Mouse (Mus musculus) heart, postnatal 0 days (tissue): Measurements from ENCODE around the gene Lmf1. TPM values are rescaled to one million over a fixed set of nuclear protein-coding genes. Genes with fewer than 3 reads are reported as not detected.

ENCODE experiments used
- ATAC-seq: fragments of 200-750 bp; cut with Nextera tagmentation; 2 replicates; pipeline ENCODE4 v1.8.0; 2017; ENCODE audit warnings: low read depth, moderate number of reproducible peaks, moderate library complexity; ENCODE audit not compliant: insufficient read depth
- DNase-seq: peaks from one replicate; pipeline ENCODE4 v3.0.0-alpha.2; 2016; ENCODE audit warnings: low spot score
- H3K27ac ChIP-seq: fragments of 300-500 bp; sonication (generic); 2 replicates; pipeline ENCODE4 v1.5.1; 2014; ENCODE audit warnings: low read depth, mild to moderate bottlenecking
- H3K27me3 ChIP-seq: fragments of 300-500 bp; sonication (generic); 2 replicates; pipeline ENCODE4 v1.6.1; 2014; ENCODE audit warnings: low read length, mixed read lengths; ENCODE audit not compliant: control insufficient read depth, insufficient read depth
- H3K36me3 ChIP-seq: fragments of 300-500 bp; sonication (generic); replicated peaks from 2 replicates; pipeline ENCODE4 v1.6.1; 2014; ENCODE audit warnings: low read length, mixed read lengths; ENCODE audit not compliant: control insufficient read depth, insufficient read depth
- H3K4me1 ChIP-seq: fragments of 300-500 bp; sonication (generic); 2 replicates; pipeline ENCODE4 v1.6.1; 2014; ENCODE audit warnings: antibody characterized with exemption; ENCODE audit not compliant: control insufficient read depth, insufficient read depth
- H3K4me2 ChIP-seq: fragments of 300-500 bp; sonication (generic); 2 replicates; pipeline ENCODE4 v1.6.1; 2014; ENCODE audit warnings: low read depth, mild to moderate bottlenecking, low read length, moderate library complexity
- H3K4me3 ChIP-seq: fragments of 300-500 bp; sonication (generic); 2 replicates; pipeline ENCODE4 v1.5.1; 2014; ENCODE audit warnings: low read depth, low read length
- H3K9ac ChIP-seq: fragments of 300-500 bp; sonication (generic); replicated peaks from 2 replicates; pipeline ENCODE4 v1.6.1; 2014; ENCODE audit warnings: low read depth, low read length, mixed read lengths
- H3K9me3 ChIP-seq: fragments of 300-500 bp; sonication (generic); replicated peaks from 2 replicates; pipeline ENCODE4 v1.6.1; 2016; ENCODE audit warnings: low read length; ENCODE audit not compliant: control insufficient read depth
- CTCF ChIP-seq: IDR thresholded peaks from 2 replicates; pipeline ENCODE4 v1.5.1; 2016; ENCODE audit warnings: antibody characterized with exemption, control low read depth, low read depth
- EP300 ChIP-seq: IDR thresholded peaks from 2 replicates; pipeline ENCODE4 v1.6.1; 2016; ENCODE audit warnings: antibody characterized with exemption, low read depth
- WGBS: fragments of 180-500 bp; shearing (Covaris S2); extraction: QIAGEN DNeasy Blood & Tissue Kit; methylation state at CpG from one replicate; pipeline ENCODE4 v1.1.7; 2014; 5-methylcytosine and 5-hydroxymethylcytosine counted together
- polyA plus RNA-seq: library from polyadenylated mRNA; unstranded; fragments of >200 nt; fragmentation: Nextera tagmentation; extraction: Ambion mirVana; gene quantifications from 2 replicates; pipeline ENCODE4 v1.2.1, GENCODE M21; 2015
- total RNA-seq: library from RNA; depleted of rRNA; stranded (reverse); fragments of >200 nt; gene quantifications from 2 replicates; pipeline ENCODE4 v1.2.3, GENCODE M21; 2014; ENCODE audit warnings: low replicate concordance

Gene Lmf1
- total and polyA plus RNA-seq, 2 experiments from 2014 or later = 30.6 to 44.9 TPM

DNA sequence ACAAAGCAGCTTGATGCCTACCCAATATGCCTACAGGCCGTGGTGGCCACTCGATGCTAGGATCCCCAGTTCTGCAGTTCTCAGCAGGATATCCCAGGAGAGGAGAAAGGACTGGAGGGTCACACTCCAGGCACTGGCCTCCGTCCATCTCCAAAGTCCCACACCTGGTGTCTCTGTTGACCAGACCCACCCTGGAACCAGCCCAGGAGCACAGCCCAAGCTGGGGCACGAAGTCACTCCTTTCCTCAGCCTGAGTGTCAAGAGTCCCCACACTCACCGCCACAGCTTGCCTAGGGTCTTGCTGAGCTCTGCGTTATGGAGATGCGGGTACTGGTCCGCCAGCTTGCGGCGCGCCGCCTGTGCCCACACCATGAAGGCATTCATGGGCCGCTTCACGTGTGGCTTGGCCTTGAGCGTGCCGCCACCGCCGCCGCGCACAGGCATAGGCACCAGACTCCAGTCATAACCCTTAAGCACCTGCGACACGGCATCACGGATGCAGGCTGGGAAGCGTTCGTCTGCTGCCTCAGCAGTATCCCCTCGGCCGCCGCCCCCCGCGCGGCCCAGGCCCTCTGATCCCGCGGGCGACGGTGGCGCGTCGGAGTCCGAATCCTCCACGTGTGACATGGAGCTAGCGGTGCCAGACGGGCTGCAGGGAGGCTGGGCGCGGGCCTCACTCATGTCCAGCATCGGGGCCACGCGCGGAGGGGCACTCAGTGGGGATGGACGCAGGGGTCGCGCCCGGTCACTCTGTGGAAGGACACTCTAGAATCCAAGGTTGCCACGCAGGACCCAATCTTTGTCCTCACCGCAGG lies 8.8 kb upstream of the Lmf1 start:
- peak overlapping the region; percentile 89 for H3K4me2 ChIP-seq
- WGBS = 8% methylated on average over 54 of the region's 54 CpGs
- peaks cover 16% of the 10 kb centered on the region for H3K4me1 ChIP-seq
- no peak overlapping the region for H3K27ac ChIP-seq
- peak overlapping the region; percentile 45 for H3K4me3 ChIP-seq
- ATAC-seq = peak; percentile 4; the same call in 1 of the 2 replicates
- H3K9ac ChIP-seq = 0 out of 2 replicates have a peak overlapping the region, but pooled peaks have one; percentile 10
- TF ChIP-seq EP300 = no peak
- no peak for TF ChIP-seq CTCF
- DNase-seq = no peak
- no peaks in the 10 kb centered on the region for H3K9me3 ChIP-seq
- H3K36me3 ChIP-seq = no peaks in the 10 kb centered on the region
- peaks cover 40% of the 10 kb centered on the region for H3K27me3 ChIP-seq

DNA sequence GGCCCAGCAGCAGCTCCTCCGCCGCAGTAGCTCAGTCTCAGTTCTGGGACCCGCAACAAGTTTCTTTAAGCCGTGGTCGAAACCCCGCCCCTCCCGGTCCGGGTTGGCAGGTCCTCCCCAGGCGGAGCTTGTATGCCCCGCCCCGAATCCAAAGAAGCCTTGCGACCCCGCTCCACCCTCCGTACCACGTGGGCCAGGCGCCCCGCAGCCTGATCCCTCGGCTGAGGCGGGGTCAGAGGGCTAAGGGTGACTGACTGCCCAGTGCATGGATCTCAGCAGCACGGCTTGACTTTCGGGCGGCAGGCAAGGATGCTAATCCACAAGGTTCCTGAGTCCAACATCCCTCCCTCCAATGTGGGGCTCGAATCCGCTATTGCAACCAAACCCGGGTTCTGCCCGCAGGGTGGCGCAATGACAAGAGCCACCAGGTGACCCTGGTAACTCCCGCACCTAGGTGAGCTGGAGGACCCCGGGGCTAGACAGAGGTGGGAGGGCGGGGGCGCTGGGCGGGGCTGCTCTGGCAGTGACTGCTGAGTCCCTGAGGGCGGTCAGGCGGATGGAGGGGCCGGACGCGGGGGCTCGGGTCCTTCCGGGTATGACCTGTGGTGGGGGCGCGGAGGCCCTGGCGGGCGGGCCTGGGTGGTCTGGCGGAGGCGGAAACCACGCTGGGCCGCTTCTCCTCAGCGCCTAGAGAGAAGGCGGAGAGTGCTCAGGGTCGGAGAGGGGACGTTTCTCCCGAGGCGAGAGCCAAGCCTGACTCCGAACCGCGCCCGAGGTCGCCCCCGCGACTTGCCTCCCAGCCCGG lies 8.0 kb upstream of the Lmf1 start, which contains the start of gene Sox8:
Sox8 (minus strand) TSS at position 39 of the 805 bp plus-strand sequence.
- peak within 1 kb of the TSS; percentile 45 for H3K4me3 ChIP-seq
- H3K9ac ChIP-seq = peak within 1 kb of the TSS; percentile 32; the same call in 1 of the 2 replicates
- TF ChIP-seq CTCF (no peak), EP300 (no peak)
- no peak within 1 kb of the TSS for H3K27ac ChIP-seq
- H3K36me3 ChIP-seq = no peaks in the 10 kb centered on the region
- H3K9me3 ChIP-seq = no peaks in the 10 kb centered on the region
- DNase-seq (no peak), ATAC-seq (peak; percentile 65)
- peak within 1 kb of the TSS; percentile 89 for H3K4me2 ChIP-seq
- WGBS = 2% methylated on average over 54 of the region's 61 CpGs
- peaks cover 40% of the 10 kb centered on the region for H3K27me3 ChIP-seq
- peaks cover 20% of the 10 kb centered on the region for H3K4me1 ChIP-seq

DNA sequence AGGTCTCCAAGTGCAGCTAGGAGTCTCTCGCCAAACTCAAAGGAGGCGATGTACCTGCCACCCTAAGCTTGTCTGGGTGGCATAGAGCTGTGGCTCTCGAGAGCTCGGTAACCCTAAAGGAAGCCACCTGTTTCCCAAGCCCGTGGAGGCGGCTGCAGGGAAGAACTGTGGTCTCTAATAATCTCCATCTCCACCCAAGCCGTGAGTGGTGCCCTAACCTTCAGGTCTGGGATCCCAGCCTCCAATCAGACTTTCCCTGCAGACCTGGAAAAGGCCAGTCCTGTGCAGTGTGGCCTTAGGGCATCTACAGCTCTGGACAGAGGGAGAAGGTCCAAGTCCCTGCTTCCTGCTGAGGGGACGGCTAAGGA lies 7.4 kb upstream of the Lmf1 start:
- peaks cover 40% of the 10 kb centered on the region for H3K27me3 ChIP-seq
- ATAC-seq = no peak
- peaks cover 22% of the 10 kb centered on the region for H3K4me1 ChIP-seq

DNA sequence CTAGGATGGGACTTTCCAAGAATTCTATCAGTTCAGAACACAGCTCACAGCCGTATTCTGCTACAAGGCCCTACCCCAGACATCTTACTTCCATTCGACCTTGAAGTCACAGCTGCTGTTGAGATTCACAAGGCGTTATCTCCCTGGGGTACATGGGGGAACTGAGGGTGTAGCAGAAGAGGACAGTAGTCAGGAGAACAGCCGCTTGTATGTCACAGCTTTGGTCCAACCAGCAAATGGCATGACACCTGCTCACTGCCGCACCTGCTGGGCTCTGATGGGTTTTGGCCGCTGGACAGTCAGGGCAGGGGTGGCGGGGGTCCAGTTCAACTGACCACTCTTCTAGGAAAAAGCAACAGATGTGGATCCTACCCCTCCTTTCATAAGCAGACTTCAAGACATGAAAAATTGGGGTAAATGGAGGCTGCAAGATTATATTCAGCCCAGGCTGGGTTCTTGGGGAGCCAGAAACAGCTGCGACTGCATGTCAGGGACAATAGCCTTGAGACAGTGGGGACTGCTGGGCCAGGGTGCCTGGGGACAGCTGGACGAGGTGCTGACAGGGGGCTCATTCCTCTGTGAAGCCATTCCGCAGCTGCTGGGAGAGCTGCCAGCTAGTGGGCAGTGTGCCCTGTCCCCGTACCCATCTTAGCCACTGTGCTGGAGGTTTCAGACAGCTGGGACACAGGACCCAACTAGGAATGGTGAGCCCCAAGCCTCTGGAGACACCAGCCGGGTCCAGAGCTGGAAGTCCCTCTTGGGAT lies 3.5 kb upstream of the Lmf1 start:
- Histone ChIP-seq H3K27me3 (peaks cover 6% of the 10 kb centered on the region), H3K9me3 (no peaks in the 10 kb centered on the region), H3K27ac (peak overlapping the region; percentile 62), H3K4me2 (no peak overlapping the region), H3K4me3 (no peak overlapping the region), H3K9ac (no peak overlapping the region), H3K36me3 (no peaks in the 10 kb centered on the region), H3K4me1 (peaks cover 33% of the 10 kb centered on the region)
- WGBS = 35% methylated on average over 12 of the region's 12 CpGs
- ATAC-seq (peak; percentile 76), DNase-seq (peak; percentile 87)
- TF ChIP-seq CTCF (no peak), EP300 (peak; percentile 44; the same call in 1 of the 2 replicates)

More for the DNA sequence above, 7.4 kb upstream of the Lmf1 start:
- TF ChIP-seq EP300 = no peak
- no peak for TF ChIP-seq CTCF
- Histone ChIP-seq H3K4me2 (peak overlapping the region; percentile 89), H3K9me3 (no peaks in the 10 kb centered on the region), H3K27ac (no peak overlapping the region), H3K36me3 (no peaks in the 10 kb centered on the region), H3K9ac (no peak overlapping the region), H3K4me3 (peak overlapping the region; percentile 45)
- WGBS = 17% methylated on average over 8 of the region's 8 CpGs
- no peak for DNase-seq

DNA sequence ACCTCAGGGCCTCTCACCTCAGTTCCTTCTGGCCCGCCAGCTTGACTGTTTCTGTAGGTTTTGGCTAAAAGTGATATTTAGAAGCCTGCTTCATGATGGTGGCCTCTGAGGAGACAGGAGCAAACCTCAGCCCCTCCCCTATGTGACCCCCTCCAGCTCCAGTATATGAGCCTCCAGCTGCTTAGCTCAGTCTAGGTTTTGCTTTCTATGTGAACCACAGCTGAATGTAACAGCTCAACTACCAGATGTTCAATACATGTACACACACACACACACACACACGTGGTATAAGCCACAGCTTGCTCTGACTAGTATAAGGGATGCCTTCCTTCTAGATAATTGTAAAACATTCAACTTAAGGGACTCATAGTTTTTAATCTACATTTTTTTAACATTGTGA lies 2.9 kb upstream of the Lmf1 start:
- Histone ChIP-seq H3K36me3 (no peaks in the 10 kb centered on the region), H3K4me2 (no peak overlapping the region), H3K4me3 (no peak overlapping the region), H3K9ac (no peak overlapping the region), H3K9me3 (no peaks in the 10 kb centered on the region), H3K4me1 (peaks cover 27% of the 10 kb centered on the region), H3K27me3 (peaks cover 1% of the 10 kb centered on the region), H3K27ac (no peak overlapping the region)
- 72% methylated on average over 2 of the region's 2 CpGs for WGBS
- no peak for TF ChIP-seq CTCF
- TF ChIP-seq EP300 = no peak
- ATAC-seq (no peak), DNase-seq (no peak)
